Mouse (Mus musculus) C2C12 (cell line): ENCODE data around the gene Prkg1.

Experiments
- CEBPB ChIP-seq: IDR thresholded peaks from one replicate; pipeline ENCODE4 v1.6.1; 2011; ENCODE audit warnings: low read depth, mild to moderate bottlenecking, control low read depth, moderate library complexity
- CTCF ChIP-seq: IDR thresholded peaks from one replicate; pipeline ENCODE4 v1.5.1; 2011; ENCODE audit not compliant: control insufficient read depth, insufficient read depth, insufficient read length
- FOSL1 ChIP-seq: IDR thresholded peaks from one replicate; pipeline ENCODE4 v1.8.0; 2011; ENCODE audit warnings: mild to moderate bottlenecking, low read length; ENCODE audit not compliant: poor library complexity, insufficient read depth, severe bottlenecking
- MYOG ChIP-seq: IDR thresholded peaks from one replicate; pipeline ENCODE4 v1.6.1; 2011; ENCODE audit not compliant: control insufficient read depth, insufficient read length; ENCODE audit errors: extremely low read depth

- no peak for TF ChIP-seq CTCF
- no peak for TF ChIP-seq FOSL1
- no peak for TF ChIP-seq CEBPB
- TF ChIP-seq MYOG: no peak
Observed at GRCm38 (mm10) chr19:31106036-31106435, 658.8 kb downstream of the Prkg1 start.
